Mouse (Mus musculus) liver, adult 2 months (tissue): ENCODE measurements at regions not wholly inside any gene's neighbourhood (a gene's known extent, or its start where the extent isn't known, plus 50 kb on each side); places are given as distances from the start of the nearest gene placed in this dataset.
A peak's percentile ranks its signal among the peaks of the same experiment; 100 is the strongest.

Experiments
- DNase-seq: peaks from one replicate; pipeline ENCODE4 v3.0.0-alpha.2; 2011; ENCODE audit warnings: low read depth, low spot score; ENCODE audit errors: extremely low read depth
- H3K27ac ChIP-seq: fragments of 200-500 bp; replicated peaks from 2 replicates; pipeline ENCODE4 v1.5.1; 2012; ENCODE audit warnings: low read depth, mild to moderate bottlenecking, control low read depth, inconsistent platforms, low read length; ENCODE audit not compliant: insufficient read depth
- H3K27me3 ChIP-seq: fragments of 200-500 bp; 2 replicates; pipeline ENCODE4 v1.6.1; 2012; ENCODE audit warnings: mild to moderate bottlenecking, moderate library complexity, low read length, inconsistent platforms; ENCODE audit not compliant: control insufficient read depth, insufficient read depth
- H3K36me3 ChIP-seq: fragments of 200-500 bp; 2 replicates; pipeline ENCODE4 v1.6.1; 2012; ENCODE audit warnings: low read length, inconsistent platforms; ENCODE audit not compliant: control insufficient read depth, insufficient read depth
- H3K4me1 ChIP-seq: fragments of 200-500 bp; 2 replicates; pipeline ENCODE4 v1.6.1; 2011; ENCODE audit warnings: low read length; ENCODE audit not compliant: control insufficient read depth, insufficient read depth
- H3K4me3 ChIP-seq: fragments of 200-500 bp; 2 replicates; pipeline ENCODE4 v1.5.1; 2011; ENCODE audit warnings: low read depth, mild to moderate bottlenecking, control low read depth, low read length, moderate library complexity; ENCODE audit not compliant: insufficient read depth
- H3K79me2 ChIP-seq: fragments of 200-500 bp; 2 replicates; pipeline ENCODE4 v1.6.1; 2012; ENCODE audit warnings: inconsistent platforms, mild to moderate bottlenecking, low read length, moderate library complexity; ENCODE audit not compliant: control insufficient read depth, insufficient read depth
- H3K9ac ChIP-seq: fragments of 200-500 bp; 2 replicates; pipeline ENCODE4 v1.6.1; 2012; ENCODE audit warnings: low read depth, mild to moderate bottlenecking, control low read depth, inconsistent platforms, low read length
- CTCF ChIP-seq: fragments of 200-500 bp; IDR thresholded peaks from 2 replicates; pipeline ENCODE4 v1.5.1; 2011; ENCODE audit warnings: low read depth, low read length, control low read depth
- POLR2A ChIP-seq: fragments of 200-500 bp; IDR thresholded peaks from 2 replicates; pipeline ENCODE4 v1.6.1; 2011; ENCODE audit warnings: low read length, control low read depth; ENCODE audit not compliant: insufficient read depth; ENCODE audit errors: extremely low read depth
- WGBS: fragments of 180-500 bp; shearing (Covaris S2); methylation state at CpG from one replicate; pipeline ENCODE4 v1.1.7; 2018; 5-methylcytosine and 5-hydroxymethylcytosine counted together

DNA sequence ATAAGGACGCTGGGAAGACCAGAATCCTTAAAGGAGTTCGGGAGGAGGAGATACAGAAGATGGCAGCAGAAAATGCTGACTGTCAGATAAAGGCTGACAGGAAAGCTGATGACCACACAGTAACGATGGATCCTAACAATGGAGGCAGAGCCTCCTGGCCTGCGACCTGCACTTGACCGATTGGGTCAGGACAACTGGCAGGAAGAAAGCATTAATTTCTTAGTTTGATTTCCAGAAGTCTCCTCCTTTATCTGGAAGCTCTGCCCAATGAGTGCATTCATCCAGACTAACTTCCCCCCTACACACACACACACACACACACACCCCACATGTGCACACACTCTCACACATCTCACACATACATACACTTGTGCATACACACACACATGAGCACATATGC, 128.6 kb downstream of the Zfp706 start:
- WGBS: 73% methylated on average over 5 of the region's 5 CpGs
- H3K36me3 ChIP-seq: no peaks in the 10 kb centered on the region
- DNase-seq: no peak
- no peak overlapping the region for H3K4me3 ChIP-seq
- 0 out of 2 replicates have a peak, but pooled peaks cover 4% of the 10 kb centered on the region for H3K4me1 ChIP-seq
- no peaks in the 10 kb centered on the region for H3K27me3 ChIP-seq
- TF ChIP-seq CTCF: no peak
- TF ChIP-seq POLR2A: no peak
- H3K79me2 ChIP-seq: no peaks in the 10 kb centered on the region
- H3K9ac ChIP-seq: no peak overlapping the region
- no peak overlapping the region for H3K27ac ChIP-seq

- Histone ChIP-seq H3K4me3 (no peak overlapping the region), H3K27ac (no peak overlapping the region), H3K79me2 (no peaks in the 10 kb centered on the region), H3K36me3 (no peaks in the 10 kb centered on the region), H3K9ac (no peak overlapping the region), H3K4me1 (peaks cover 8% of the 10 kb centered on the region; the same call in 1 of the 2 replicates), H3K27me3 (no peaks in the 10 kb centered on the region)
- WGBS: 88% methylated on average over 3 of the region's 3 CpGs
- no peak for DNase-seq
- no peak for TF ChIP-seq CTCF
- TF ChIP-seq POLR2A: no peak
These were observed 129.3 kb downstream of the Zfp706 start for GRCm38 (mm10) chr15:36878276-36878675.

DNA sequence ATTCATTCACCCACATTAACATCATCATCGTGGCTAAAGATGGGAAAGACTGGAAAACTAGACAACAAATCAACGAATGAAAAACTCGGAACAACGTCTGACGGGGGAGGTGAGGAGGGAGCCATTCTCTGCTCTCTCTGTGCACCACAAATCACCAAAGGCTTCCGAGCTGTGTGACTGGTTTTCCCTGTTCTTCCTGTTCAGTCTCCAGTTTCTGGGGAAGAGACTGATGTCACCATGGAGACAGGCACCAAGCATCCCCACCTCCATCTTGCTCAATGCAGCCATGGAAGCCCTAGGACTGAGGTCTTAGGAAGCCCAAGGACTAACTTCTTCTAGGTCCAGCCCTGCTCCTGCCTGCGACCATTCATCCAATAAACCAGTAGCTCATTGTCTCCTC, 130.1 kb downstream of the Zfp706 start:
- 82% methylated on average over 7 of the region's 7 CpGs for WGBS
- Histone ChIP-seq H3K36me3 (no peaks in the 10 kb centered on the region), H3K4me1 (peaks cover 8% of the 10 kb centered on the region; the same call in 1 of the 2 replicates), H3K27me3 (no peaks in the 10 kb centered on the region), H3K27ac (no peak overlapping the region), H3K79me2 (no peaks in the 10 kb centered on the region), H3K9ac (no peak overlapping the region), H3K4me3 (no peak overlapping the region)
- TF ChIP-seq CTCF (no peak), POLR2A (no peak)
- DNase-seq: no peak

- no peak for TF ChIP-seq POLR2A
- no peak for TF ChIP-seq CTCF
- Histone ChIP-seq H3K36me3 (no peaks in the 10 kb centered on the region), H3K4me1 (peaks cover 8% of the 10 kb centered on the region; the same call in 1 of the 2 replicates), H3K9ac (no peak overlapping the region), H3K27ac (peak overlapping the region; percentile 76), H3K4me3 (no peak overlapping the region), H3K79me2 (no peaks in the 10 kb centered on the region), H3K27me3 (no peaks in the 10 kb centered on the region)
- 74% methylated on average over 10 of the region's 10 CpGs for WGBS
- DNase-seq: no peak
These were observed 131.4 kb downstream of the Zfp706 start for GRCm38 (mm10) chr15:36875980-36876778.

GRCm38 (mm10) chr15:36874555-36874954, 133.0 kb downstream of the Zfp706 start:
- no peak overlapping the region for H3K27ac ChIP-seq
- H3K9ac ChIP-seq: no peak overlapping the region
- no peaks in the 10 kb centered on the region for H3K36me3 ChIP-seq
- H3K4me3 ChIP-seq: no peak overlapping the region
- TF ChIP-seq POLR2A: no peak
- TF ChIP-seq CTCF: no peak
- no peak for DNase-seq
- 69% methylated on average over 4 of the region's 4 CpGs for WGBS
- peaks cover 6% of the 10 kb centered on the region; the same call in 1 of the 2 replicates for H3K4me1 ChIP-seq
- no peaks in the 10 kb centered on the region for H3K79me2 ChIP-seq
- no peaks in the 10 kb centered on the region for H3K27me3 ChIP-seq

- no peak for TF ChIP-seq CTCF
- TF ChIP-seq POLR2A: no peak
- Histone ChIP-seq H3K9ac (no peak overlapping the region), H3K27me3 (no peaks in the 10 kb centered on the region), H3K4me3 (no peak overlapping the region), H3K36me3 (no peaks in the 10 kb centered on the region), H3K79me2 (no peaks in the 10 kb centered on the region), H3K4me1 (peaks cover 4% of the 10 kb centered on the region; the same call in 1 of the 2 replicates), H3K27ac (0 out of 2 replicates have a peak overlapping the region, but pooled peaks have one; percentile 32)
- WGBS: 69% methylated on average over 5 of the region's 5 CpGs
- DNase-seq: no peak
These were observed 133.7 kb downstream of the Zfp706 start for GRCm38 (mm10) chr15:36873884-36874243.
